Mouse (Mus musculus) kidney, adult 9 months (tissue): Measurements from ENCODE around the gene Gm11020.
"Not testable (repeated sequence)": the region's sequence is repeated elsewhere in the genome, so short reads cannot be mapped to it uniquely, and the experiment has no call there.

Experiments used
- DNase-seq: peaks from one replicate; pipeline ENCODE4 v3.0.0; 2022

The Gm11020 gene

GRCm38 (mm10) chr8:104321267-104321666, at the start of gene Gm11020:
TSS of gene Gm11020 (plus strand) at chr8:104321567.
- DNase-seq = not testable (repeated sequence)

GRCm38 (mm10) chr8:104293081-104293480, 28.3 kb upstream of the Gm11020 start, which contains the start of gene Cmtm2a:
TSS of gene Cmtm2a (minus strand) at chr8:104293181.
- not testable (repeated sequence) for DNase-seq

GRCm38 (mm10) chr8:104294396-104294795, 27.0 kb upstream of the Gm11020 start:
- DNase-seq = peak; percentile 72

GRCm38 (mm10) chr8:104301577-104301976, 19.8 kb upstream of the Gm11020 start:
- not testable (repeated sequence) for DNase-seq

- DNase-seq = not testable (repeated sequence)
Measured at GRCm38 (mm10) chr8:104302536-104302935, 18.8 kb upstream of the Gm11020 start.

GRCm38 (mm10) chr8:104304962-104305361, 16.4 kb upstream of the Gm11020 start:
- DNase-seq = no peak

- DNase-seq = not testable (repeated sequence)
Measured at GRCm38 (mm10) chr8:104308341-104308740, 13.0 kb upstream of the Gm11020 start.

- DNase-seq = peak; percentile 9
Measured at GRCm38 (mm10) chr8:104309441-104310155, 11.8 kb upstream of the Gm11020 start, which contains the start of the genes Gm45711 and Cmtm1. TSS of gene Gm45711 (minus strand) at chr8:104310081. TSS of gene Cmtm1 (minus strand) at chr8:104310145.

GRCm38 (mm10) chr8:104312023-104312422, 9.3 kb upstream of the Gm11020 start:
- DNase-seq = not testable (repeated sequence)

- peak; percentile 35 for DNase-seq
Measured at GRCm38 (mm10) chr8:104313311-104313710, 8.1 kb upstream of the Gm11020 start.

- DNase-seq = not testable (repeated sequence)
Measured at GRCm38 (mm10) chr8:104321930-104322329, 563 bp downstream of the Gm11020 start, which contains the start of gene Cmtm2b. TSS of gene Cmtm2b (plus strand) at chr8:104322230.

GRCm38 (mm10) chr8:104332665-104333631, 11.6 kb downstream of the Gm11020 start:
- no peak for DNase-seq

- no peak for DNase-seq
Measured at GRCm38 (mm10) chr8:104333786-104334185, 12.4 kb downstream of the Gm11020 start.

GRCm38 (mm10) chr8:104334196-104334595, 12.8 kb downstream of the Gm11020 start:
- DNase-seq = no peak

GRCm38 (mm10) chr8:104336806-104337205, 15.4 kb downstream of the Gm11020 start:
- no peak for DNase-seq

- DNase-seq = no peak
Measured at GRCm38 (mm10) chr8:104337890-104338289, 16.5 kb downstream of the Gm11020 start.

GRCm38 (mm10) chr8:104339229-104339982, 18.0 kb downstream of the Gm11020 start, which contains the start of gene Cmtm3:
TSS of gene Cmtm3 (plus strand) at chr8:104339410.
- peak; percentile 48 for DNase-seq

GRCm38 (mm10) chr8:104339983-104340232, 18.5 kb downstream of the Gm11020 start:
- DNase-seq = no peak

GRCm38 (mm10) chr8:104340233-104341105, 19.1 kb downstream of the Gm11020 start:
- peak; percentile 68 for DNase-seq

- DNase-seq = peak; percentile 57
Measured at GRCm38 (mm10) chr8:104341106-104341561, 19.8 kb downstream of the Gm11020 start.

GRCm38 (mm10) chr8:104341678-104342077, 20.3 kb downstream of the Gm11020 start:
- no peak for DNase-seq
